Mouse (Mus musculus): Measurements from ENCODE around the gene Gps2.
"Not testable (repeated sequence)": the region's sequence is repeated elsewhere in the genome, so short reads cannot be mapped to it uniquely, and the experiment has no call there.

Gps2 gene

DNA sequence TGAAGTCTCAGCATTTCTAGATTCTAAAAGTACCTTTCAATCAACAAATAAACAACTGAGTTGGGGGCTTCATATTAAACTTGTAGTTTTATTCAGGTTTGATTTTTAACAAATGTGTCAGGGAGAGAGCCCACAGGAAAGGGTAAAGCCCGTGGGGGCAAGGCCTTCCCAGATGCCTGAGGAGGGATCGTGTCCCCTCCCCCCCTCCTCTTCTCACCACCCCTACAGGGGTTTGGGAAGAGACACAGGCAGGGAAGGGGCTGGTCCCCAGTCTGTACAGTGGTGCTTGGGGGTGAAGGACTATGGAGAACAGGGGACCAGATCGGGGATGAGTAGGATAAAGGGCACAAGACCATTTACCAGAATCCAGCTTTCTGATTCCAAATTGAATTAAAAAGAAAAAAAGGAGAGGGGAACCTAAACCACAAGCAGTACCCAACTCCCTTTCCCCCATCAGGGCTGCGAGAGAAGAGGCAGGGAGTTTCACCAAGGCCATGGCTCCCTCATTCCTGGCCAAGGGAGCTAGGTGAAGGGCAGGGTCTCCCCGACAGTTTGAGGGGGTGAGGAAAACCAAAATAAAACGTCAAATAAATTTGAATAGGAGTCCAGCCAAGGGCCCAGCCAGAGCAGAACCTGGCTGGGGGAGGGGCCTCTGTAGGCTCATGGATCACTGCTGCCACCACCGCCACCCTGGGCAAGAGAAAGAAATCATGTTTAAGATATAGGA is 3.1 kb downstream of the Gps2 start:
- in situ Hi-C loops (cut with MboI, MseI) = not testable (repeated sequence)

DNA sequence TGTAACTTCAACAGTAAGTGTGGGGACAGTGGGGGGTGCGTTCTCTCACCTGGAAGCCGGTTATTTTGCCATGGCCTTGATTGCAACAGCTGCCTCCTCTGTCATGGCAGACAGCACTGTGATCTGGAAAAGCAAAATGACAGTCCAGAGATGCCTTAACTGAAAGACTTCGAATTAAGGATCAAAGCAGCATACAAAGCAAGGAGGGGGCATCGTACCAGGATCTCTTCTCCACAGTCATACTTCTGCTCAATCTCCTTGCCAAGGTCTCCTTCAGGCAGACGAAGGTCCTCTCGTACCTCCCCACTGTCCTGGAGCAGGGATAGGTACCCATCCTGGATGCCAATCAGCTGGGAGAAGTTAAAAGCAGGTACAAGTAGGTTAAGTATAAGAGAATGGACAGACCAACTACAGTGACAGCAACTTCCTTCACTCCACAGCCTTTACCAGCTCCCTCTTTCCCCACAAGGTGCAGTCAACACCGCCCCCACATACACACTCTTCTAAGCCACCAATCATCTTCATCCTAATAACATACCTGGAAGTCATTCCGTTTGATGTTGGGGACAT is 3.8 kb downstream of the Gps2 start:
- in situ Hi-C loops (cut with MboI, MseI) = no loop called here

DNA sequence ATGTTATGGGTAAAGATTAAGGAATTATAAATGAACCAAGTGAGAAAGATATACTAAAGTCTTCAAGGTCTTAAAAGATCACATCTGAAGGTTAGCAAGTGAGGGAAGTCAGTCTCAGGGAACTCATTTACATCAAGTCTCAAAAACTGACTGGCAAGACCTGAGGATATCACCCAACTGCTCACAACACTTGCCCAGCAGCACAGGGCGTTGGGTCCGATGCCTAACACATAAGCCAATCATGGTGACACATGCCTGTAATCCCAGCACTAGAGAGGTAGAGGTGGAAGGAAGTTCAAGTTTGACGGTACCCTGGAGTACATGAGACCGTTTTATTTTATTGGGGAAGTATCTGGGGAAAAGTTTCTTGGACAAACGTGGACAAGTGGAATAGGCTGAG is 4.4 kb downstream of the Gps2 start:
- in situ Hi-C loops (cut with MboI, MseI) = no loop called here

DNA sequence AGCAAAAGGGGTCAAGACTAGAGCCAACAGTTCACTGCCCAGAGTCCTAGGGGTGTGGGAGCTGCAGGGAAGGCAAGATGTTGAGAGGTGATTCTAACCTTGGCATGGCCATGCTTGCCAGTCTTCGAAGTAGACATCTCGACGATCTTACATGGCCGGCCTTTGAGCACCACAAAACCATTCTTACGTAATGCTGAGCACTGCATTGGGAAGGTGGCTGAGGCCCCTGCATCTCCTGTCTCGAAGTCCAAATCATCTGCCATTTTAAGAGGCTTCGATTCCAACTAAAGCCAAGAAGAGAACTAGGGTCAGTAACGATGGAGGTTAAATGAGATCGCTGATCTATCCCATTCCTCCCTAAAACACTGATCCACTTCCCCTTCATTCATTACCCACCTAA is 5.4 kb downstream of the Gps2 start:
- in situ Hi-C loops (cut with MboI, MseI) = no loop called here

DNA sequence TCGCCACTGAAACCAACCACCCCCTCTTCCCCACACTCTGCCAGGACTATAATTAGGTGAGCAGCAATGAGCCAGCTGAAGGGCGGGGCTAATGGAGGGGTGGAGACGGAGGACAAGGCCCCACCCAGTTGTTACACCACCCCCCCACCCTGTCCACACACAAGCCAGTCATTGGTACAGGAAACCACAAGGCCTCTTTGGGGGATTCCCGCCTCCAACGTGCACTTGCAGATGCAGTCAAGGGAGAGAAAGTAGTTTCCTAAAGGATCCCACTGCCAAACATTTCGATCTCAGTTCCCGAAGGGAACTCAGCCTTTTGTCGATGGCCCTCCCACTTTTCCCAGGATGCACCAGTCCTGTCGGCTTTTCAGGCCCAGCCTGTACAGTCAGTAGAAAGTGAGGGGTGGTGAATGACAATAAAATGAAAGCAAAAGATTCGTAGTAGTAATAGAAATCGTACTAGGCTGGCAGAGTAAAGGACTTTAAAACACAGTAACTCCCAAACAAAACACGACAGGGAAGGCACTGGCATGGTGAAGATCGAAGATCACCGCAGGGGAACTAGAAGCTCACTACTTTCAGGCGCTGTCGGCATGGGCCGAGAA is 6.1 kb downstream of the Gps2 start:
- in situ Hi-C loops (cut with MboI, MseI) = no loop called here

DNA sequence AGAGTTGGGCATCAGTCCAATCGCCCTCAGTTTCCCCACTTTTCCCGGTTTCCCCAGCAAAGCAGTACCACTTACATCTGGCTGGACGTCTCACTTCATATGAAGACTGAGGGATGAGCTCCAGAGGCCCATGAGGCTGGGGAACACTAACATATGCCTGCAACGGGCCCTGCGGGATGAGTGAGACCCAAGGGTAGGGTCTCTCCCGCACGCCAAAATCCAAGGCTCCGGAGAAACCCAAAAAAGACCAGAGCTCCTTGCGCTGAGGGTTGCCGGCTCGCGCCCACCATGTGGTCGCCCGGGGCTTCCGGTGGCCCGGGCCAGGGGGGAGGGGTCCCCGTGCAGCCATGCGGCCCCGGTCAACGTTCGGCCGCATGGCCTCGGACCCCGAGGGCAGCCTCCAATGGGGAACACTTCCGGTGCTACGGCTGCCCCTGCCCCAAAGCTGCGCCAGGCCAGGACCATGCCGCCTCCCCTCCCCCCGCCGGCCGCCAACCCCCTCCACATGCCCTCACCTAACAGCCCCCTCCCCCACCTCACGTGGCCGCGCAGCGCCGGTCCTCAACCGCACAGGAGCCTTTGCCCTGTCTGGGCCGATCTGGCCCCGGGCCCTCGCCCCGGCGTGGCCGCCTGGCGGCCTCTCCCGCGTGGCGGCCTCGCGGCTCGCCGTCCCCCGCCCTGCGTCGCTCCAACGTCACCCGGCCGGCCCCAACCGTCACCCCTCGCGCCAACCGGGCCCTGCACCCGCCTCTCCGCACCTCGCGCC is 6.8 kb downstream of the Gps2 start:
- in situ Hi-C loops (cut with MboI, MseI) = no loop called here

DNA sequence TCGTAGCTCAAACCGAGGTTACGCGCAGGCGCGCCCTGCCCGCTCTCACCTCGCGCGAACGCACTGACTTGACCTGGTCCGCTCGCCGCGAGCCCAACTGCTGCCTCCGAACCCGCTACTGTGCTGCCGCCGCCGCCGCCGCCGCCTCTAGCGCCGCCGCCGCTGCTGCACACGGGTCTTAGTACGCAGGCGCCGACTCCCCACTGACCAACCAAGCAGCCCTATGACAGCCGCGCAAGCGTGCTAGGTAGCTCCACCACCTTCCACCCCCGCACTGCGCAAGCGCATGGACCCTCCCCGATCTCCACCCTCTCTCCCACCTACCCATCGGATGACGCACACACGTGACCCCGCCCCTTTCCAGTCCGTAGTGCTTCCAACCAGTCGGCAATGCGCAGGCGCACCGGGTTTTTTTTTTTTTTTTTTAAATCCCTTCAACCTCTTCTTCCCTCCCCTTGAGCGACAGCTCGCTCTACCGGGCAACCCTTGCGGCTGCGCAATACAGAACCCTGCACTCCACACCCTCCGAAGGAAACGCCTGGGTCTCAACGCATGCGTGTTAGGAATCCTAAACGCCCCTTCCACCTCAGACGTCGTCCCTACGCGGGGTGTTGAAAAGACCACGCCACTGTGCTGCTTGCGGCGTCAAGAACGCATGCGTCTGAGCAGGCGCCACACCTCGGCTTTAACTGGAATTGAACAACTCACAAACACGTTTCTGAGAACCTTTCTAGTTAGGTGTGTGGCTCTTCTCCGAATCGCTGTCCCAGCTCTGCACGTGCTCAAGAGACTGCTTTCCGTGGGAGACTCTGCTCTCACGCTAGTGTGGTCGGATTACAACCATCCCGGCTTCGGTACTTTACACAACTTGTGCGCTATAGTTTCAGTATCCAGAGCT is 7.7 kb downstream of the Gps2 start, which contains the start of gene Eif5a:
Gene Eif5a (minus strand): TSS at position 845 of the 898 bp plus-strand sequence.
- in situ Hi-C loops (cut with MboI, MseI) = no loop called here

DNA sequence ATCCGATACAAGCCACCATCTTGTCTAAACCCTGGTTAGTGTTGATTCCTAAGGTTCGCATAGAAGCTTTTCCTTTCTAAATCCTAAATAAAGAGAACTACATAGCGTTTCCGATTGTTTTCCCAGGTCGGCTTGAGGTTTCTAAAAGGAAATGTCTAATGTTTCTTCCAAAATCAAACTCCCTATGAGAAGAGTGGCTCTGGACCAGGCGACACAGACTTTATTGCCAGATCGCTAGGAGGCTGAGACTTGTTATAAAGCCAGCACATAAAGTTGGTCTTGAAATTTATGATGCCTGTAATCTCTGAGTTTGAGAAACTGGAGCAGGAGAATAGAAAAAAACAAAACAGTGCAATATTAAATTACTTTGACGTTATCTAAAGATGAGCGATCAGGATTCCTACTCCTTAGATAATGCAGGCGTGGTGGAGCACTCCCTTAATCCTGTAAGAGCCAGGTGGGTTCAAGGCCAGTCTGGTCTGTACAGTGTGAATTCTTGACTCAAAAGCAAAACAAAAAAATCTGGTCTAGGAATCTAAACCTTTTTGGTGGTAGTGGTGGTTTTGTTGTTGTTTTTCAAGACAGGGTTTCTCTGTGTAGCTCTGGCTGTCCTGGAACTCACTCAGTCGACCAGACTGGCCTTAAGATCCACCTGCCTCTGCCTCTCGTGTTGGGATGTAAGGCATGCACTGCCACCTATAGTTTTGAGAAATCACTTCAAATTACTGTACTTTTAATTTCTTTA is 8.5 kb downstream of the Gps2 start:
- in situ Hi-C loops (cut with MboI, MseI) = no loop called here

DNA sequence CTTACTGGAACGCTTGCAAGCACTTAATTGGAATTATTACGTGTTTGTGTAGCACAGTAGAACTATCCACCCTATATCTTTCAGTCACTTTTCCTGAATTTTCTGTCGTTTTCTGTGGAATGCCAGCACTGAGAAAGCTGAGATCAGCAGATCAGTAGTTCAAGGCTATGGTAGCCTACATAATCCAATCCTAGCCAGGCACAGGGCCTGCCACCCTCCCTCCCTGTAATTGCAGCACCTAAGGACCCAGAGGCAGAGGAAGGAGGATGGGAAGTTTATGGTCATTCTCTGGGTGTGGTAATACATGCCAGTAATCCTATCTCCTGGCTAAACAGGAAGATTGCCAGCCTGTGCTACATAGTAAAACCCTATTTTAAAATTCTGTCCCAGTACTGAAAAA is 9.1 kb downstream of the Gps2 start:
- in situ Hi-C loops (cut with MboI, MseI) = no loop called here

DNA sequence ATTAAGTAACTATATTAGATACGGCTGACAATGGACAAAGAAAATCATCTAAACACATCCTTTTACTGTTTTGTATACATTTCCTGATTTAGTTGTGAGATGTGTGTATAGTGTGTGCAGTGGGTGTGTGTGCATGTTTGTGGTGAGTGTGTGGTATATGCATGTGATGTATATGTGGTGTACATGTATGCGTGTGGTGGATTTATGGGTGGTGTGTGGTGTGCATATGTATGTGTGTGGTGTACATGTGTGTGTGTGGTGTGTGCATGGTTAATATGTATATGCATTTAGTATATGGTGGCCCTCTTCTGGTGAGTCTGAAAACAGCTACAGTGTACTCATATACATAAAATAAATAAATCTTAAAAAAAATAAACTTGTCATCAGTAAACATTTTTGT is 13.8 kb downstream of the Gps2 start:
- in situ Hi-C loops (cut with MboI, MseI) = no loop called here

DNA sequence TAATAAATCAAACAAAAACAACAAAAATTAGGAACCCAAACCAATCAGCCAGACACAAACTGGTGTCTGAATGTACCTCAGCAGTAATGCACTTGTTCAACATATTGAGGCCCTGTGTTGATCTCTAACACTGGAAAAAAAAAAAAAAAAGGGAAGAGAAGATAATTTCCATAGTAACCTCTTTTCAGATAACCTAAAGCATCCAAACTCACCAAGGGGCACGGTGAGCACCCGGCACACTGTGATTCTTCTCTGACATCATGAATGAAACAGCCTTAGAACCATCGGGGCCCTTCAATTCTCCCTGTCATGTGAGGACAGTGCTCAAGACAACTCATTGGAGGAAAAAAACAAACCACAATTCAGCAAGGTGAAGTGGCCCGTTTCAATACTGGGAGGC is 16.0 kb downstream of the Gps2 start:
- in situ Hi-C loops (cut with MboI, MseI) = no loop called here

DNA sequence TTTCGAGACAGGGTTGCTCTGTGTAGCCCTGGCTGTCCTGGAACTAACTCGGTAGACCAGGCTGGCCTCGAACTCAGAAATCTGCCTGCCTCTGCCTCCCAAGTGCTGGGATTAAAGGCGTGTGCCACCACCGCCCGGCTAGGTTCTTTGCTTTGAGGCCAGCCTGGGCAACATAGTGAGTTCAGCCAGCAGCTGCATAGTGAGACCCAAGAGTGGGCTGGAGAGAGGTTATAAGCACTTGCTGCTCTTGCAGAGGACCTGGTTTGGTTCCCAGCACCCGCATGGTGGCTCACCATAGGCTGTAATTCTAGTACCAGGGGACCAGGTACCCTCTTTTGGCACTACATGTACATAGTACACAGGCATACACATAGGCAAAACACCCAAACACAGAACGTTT is 16.5 kb downstream of the Gps2 start:
- in situ Hi-C loops (cut with MboI, MseI) = not testable (repeated sequence)

DNA sequence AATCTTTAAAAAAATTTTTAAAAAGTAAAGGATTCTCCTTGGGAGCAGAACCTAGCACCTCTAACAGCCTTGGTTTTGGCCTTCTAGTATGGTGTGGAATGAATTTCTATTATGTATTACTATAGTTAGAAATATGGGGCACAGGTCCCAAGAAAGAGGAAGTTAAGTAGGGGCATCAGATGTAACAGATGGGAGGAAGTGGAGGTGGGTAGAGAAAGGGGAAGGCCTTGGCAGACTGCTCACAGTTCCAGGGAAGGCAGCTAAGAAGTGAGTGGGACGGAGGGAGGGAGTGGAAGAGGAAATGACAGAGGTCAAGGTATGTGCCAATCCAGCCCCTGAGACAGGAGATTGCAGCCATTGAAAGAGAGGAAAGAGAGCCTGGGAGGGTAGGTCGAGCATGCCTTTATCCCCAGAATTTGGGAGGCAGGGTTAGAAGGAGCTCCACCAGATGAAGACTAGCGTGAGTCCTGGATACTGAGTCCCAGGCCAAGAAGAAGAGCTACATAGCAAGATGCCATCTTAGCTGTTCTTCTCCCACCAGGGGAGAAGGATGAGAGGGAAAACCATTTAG is 17.4 kb downstream of the Gps2 start:
- in situ Hi-C loops (cut with MboI, MseI) = no loop called here

DNA sequence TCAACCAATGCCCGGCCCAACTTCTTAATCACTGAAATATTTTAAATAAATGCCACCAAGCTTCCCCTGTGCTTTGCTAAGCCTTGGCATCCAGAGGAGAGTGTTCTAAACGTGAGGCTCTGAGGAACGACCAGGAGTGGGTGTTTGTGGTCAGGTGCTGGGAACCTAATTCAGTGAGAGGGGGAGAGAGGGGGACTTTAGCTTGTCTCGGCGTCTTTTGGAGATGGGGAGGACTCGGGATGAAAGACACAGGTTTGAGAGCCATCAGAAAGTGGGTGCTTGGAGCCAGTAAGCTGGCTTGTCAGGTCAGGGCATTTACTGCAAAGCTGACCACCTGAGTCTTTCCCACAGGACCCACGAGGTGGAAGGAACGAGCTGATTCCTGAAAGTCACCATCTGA is 18.1 kb downstream of the Gps2 start:
- in situ Hi-C loops (cut with MboI, MseI) = no loop called here

DNA sequence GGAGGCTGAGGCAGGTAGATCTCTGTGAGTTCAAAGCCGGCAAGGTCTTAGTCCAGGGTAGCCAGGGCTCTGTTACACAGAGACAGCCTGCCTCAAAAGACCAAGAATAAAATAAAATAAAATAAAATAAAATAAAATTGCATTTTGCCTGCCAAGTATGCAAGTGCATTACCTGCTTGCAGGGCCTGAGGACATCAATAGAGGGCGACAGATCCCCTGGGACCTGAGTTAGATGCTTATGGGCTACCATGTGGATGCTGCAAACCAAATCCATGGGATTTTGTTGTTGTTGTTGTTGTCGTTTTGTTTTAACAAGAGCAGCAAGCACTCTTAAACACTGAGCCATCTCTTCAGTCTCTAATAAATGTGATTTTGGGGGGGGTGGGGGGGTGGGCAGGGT is 18.6 kb downstream of the Gps2 start:
- in situ Hi-C loops (cut with MboI, MseI) = no loop called here

DNA sequence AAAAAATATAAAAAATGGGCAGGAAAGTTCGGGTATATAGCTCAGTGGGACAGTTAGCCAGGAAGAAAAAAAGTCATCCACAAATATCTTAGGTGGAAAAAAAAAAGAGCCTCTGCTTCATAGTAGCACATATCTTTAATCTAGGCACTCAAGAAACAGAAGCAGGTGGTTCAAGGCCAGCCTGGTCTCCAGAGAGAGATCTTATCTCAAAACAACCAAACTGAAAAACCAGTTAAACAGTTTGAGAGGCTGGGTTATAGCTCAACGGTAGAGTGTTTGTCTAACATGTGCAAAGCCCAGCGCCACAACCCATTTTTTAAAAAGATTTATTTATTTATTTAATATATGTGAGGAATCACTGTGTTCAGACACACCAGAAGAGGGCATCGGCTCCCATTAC is 19.4 kb downstream of the Gps2 start:
- in situ Hi-C loops (cut with MboI, MseI) = no loop called here

DNA sequence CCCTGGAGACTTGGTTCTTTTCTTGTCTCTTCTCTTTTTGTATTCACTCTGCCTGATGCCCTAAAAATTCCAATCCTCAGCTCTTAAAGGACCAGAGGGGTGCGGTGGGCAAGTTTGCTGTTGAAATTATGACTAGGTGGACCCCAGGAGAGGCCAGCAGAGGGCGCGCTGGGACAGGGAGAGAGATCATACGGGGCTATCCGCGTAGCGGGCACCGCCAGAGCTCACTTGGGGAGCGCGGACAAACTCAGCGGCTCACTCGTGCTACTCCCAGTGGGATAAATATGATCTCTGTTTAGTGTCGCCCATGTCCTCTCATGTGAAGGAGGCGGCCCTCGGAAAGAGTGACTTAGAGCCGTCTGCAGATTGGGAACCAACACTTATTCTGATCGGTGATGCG is 20.5 kb downstream of the Gps2 start:
- in situ Hi-C loops (cut with MboI, MseI) = no loop called here

DNA sequence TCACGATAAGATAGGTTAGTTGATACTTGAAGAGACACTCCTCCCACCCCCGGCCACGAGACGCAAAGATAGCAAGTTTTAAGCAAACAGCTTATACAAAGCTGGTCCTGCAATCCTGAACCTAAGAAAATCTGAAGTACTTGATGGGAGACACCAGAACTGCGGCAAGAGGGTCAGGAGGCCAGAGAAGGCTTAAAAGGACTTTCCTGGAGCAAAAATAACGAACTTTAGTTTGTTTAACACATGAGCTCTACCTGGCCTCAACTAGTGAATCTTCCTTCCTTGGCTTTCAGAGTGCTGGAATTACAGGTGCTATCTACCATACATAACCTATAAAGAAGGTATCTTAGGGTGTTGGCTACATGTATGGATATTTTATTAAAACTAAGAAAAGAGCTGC is 21.0 kb downstream of the Gps2 start:
- in situ Hi-C loops (cut with MboI, MseI) = no loop called here

DNA sequence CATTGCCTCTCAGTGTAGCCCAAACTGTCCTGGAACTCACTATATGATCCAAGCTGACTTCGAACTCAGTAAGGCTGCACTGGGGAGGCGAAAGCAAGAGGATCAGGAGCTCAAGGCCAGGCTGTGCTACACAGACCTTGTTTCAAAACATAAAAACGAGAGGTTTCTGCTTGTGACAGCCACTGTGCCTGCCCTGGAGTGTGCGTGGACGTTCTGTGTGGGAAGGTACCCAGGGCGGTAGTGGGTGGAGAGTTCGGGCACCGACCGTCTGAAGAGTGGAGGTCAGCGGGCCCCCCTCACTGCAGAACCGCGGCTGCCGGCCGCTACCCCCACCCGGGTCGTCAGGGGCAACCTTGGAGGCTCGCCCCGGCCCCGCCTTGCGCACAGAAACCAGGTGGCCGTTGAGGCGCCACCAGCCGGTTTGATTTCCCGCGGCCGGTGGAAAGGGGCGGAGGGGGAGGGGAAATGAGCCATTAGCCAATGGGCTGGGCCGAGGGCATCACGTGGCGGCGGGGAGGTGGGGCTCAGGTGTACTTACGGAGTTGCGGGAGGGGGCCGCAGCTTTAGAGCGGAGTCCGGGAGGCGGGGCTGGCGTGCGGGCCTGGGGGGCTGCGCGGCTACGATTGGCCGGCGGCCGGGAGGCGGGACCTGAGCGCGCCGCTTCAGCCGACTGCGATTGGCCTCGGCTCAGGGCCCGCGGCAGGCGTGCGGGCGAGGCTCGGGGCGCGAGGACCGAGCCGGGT is 21.6 kb downstream of the Gps2 start, which contains the start of gene Ybx2:
Gene Ybx2 (plus strand): TSS at position 660 of the 743 bp plus-strand sequence.
- in situ Hi-C loops (cut with MboI, MseI) = no loop called here

DNA sequence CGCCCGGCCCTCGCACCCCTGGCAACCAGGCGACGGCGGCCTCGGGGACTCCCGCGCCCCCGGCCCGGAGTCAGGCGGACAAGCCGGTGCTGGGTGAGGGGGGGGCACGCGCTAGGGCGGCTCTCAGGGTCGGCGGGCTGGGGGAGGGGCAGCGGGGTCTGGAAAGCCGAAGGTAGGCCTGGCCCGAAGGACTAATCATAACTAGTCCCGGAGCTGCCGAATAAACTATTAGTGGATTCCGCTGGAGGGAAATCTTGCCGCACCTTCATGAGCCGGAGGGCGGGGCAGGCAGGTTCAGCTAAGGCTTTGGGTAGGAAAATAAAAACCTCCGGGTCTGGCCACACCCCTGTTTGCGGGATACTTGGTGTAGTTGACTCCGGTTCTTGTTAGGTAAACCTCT is 22.5 kb downstream of the Gps2 start:
- in situ Hi-C loops (cut with MboI, MseI) = no loop called here

All from regulatory T cell (primary cell).